Mouse (Mus musculus): ENCODE measurements around the gene Zfp704.
A peak's percentile ranks its signal among the peaks of the same experiment; 100 is the strongest.
"Not testable (repeated sequence)": the region's sequence is repeated elsewhere in the genome, so short reads cannot be mapped to it uniquely, and the experiment has no call there.

Zfp704 gene

DNA sequence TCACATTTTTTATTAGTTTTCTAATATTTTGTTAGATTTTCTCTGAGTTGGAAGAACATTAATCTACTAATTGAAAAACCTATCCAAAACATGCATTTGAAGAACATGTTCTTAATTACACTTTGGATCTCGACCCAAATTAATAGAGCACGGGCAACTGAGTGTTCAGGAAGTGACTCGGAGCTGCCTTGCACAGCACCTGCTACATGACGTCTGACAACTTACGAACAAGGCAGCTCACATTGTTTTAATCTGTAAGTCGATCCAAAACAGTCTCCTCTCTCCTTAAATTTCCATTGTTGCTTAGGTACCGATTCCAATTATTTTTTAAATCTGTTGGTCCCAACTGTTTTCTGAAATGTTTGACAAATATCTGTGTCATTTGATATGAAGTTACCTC lies 15.4 kb downstream of the Zfp704 start:
- no peak for DNase-seq

DNA sequence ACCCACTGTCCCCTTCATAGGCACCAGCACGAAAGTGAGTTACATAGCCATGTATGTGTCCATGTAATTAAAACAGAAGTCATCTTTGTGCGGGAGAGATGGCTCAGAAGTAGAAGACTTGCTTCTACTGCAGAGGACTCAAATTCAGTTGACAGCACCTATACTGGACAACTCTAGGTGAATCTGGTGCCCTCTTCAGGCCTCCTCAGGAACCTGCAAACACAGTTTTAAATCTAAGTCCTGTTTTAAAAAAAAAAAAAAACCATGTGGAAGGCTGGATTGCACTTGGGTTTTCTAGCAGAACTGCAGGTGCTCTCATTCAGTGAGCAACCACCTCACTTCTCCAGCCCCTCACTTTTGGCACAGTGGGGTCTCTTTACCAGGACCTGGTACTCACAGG lies 16.1 kb downstream of the Zfp704 start:
- no peak for DNase-seq

GRCm38 (mm10) chr3:9591416-9592110 lies 18.3 kb downstream of the Zfp704 start:
- no peak for DNase-seq

DNA sequence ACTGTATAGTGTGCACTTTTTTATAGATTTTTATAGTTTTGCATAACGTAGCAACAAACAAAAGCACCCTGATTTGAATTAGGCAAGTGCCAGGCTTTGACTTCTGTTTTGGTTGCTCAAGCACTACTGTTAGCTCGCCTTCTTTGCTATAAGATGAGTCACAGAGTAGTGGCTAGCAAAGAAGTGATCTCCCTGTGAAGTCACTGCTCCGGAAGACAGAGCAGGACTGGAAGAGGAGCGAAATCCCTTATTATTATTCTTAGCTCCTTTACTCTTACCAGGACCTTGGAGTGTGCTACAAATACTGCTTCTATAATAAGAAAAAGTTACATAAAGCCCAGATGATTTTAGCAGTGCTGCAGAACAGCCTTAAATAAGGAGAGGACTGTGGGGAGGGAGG lies 21.2 kb downstream of the Zfp704 start:
- DNase-seq = no peak

DNA sequence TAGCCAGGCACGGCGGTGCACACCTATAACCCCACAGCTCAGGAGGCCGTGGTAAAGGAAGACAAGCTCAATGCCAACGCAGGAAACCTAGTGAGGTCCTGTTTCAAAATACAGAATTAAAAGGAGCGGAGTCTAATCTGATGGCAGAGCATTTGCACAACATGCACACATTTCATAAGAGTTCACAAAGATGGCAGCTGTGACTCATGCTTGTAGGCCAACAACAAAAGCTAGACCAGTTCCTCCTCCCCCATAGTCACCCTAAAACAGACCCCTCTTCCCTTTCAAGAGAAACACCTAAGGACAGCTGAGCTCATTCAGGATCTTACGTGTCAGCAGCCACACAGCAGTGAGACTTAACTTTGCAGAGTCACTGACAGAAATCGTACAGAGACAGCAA lies 22.6 kb downstream of the Zfp704 start:
- no peak for DNase-seq

- no peak for DNase-seq
Measured at GRCm38 (mm10) chr3:9583516-9583915, 26.4 kb downstream of the Zfp704 start.

DNA sequence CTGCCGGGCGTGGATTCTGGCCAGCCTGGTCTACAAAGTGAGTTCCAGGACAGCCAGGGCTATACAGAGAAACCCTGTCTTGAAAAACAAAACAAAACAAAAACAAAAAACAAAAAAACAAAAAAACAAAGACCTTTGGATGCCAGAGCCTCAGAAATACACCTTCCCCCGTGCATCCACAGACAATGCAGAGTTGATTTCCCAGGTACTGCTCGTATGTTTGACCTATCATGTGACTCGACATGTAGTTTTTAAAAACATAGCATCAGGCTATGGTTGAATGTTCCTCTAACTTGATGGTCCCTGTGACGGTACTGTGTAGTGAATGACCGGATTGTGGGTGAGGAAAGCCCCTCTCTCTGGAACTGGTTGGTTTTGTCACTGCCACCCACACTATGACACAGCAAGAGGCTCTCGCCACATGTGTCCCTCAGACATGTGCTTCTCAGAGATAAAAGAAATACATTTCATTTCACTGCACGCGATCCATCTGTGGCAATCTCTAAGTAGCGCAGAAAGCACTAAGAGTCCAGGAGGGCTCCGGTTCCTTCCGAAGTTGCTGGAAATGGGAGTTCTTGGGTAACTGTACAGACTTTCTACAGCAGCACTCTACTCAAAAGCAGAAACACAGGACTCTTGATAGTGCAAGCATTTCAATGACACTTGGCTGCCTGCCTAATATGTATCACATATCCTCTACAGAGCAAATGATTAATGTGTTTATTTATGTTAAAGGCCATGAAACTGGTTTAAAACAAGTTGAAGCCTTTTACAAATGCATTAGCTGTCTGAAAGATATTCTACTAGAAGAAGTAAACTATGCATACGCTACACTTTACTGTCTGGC lies 28.7 kb downstream of the Zfp704 start:
- DNase-seq = no peak

GRCm38 (mm10) chr3:9580102-9580501 lies 29.8 kb downstream of the Zfp704 start:
- DNase-seq = no peak

GRCm38 (mm10) chr3:9579028-9579643 lies 30.7 kb downstream of the Zfp704 start:
- no peak for DNase-seq

DNA sequence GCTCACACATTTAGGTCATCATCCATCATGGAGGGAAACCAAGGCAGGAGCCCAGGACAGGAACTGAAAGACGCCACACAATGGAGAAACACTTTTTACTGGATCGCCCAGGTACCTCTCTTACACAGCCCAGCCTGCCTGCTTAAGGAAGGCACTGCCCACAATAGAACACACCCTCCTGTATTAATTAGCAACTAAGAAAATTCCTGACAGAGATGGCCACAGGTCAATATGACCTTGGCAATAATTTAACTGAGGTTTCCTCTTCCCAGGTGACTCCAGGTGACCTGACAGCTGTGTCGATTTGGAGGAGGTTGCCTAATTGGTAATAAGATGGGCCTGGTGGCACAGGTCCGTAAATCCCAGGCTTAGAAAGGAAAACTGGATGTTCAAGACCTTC lies 33.0 kb downstream of the Zfp704 start:
- no peak for DNase-seq

GRCm38 (mm10) chr3:9574305-9574704 lies 35.6 kb downstream of the Zfp704 start:
- DNase-seq = no peak

GRCm38 (mm10) chr3:9573581-9573980 lies 36.3 kb downstream of the Zfp704 start:
- DNase-seq = peak; percentile 98

DNA sequence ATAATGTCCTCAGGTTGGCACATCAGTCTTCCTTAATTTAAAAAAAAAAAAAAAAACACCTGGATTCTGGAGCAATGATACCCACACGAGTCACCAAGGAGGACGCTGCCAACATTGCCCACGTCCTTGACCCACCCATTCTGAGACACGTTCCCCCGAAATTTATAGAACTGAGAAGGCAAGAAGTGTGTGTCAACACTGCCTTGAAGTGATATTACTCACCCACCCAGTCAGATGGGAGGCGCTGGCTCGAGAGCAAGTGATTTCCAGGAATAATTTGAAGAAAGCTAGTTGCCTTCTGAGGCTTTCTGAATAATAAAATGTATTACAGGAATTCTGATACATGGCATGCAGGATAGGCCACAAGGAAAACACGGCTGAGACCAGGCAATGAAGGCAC lies 37.6 kb downstream of the Zfp704 start:
- no peak for DNase-seq

- no peak for DNase-seq
Measured at GRCm38 (mm10) chr3:9570782-9571181, 39.1 kb downstream of the Zfp704 start.

GRCm38 (mm10) chr3:9569706-9570105 lies 40.2 kb downstream of the Zfp704 start:
- not testable (repeated sequence) for DNase-seq

DNA sequence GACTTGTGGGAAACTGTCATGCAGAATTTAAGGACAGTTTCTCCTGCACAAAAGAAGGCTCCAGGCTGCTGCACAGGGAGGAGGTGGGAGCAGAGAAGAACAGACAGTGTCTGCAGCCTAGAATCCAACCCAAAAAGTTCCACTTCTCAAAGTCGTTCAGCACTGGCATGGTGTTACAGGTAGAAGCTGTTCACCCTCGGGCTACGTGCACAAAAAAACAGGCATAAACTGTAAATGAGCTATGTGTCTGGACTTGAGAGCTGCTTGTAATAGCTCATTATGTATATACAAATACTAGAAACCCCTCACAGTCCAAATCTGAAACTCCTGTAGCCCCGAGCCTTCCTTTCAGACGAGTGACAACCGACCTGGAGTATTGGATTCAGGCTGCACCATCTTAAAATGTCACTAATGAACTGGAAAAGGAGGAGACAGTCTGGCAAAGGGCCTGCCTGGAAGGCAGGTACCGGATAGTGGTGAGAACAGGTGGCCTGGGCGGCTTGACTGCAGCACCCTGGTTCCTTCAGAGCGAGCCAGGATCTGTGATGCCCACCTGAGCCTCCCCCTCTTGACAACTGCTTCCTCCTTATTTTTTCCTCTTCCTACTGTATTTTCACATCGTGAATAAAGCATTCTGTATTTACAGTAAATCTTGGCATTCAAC lies 41.2 kb downstream of the Zfp704 start:
- no peak for DNase-seq

DNA sequence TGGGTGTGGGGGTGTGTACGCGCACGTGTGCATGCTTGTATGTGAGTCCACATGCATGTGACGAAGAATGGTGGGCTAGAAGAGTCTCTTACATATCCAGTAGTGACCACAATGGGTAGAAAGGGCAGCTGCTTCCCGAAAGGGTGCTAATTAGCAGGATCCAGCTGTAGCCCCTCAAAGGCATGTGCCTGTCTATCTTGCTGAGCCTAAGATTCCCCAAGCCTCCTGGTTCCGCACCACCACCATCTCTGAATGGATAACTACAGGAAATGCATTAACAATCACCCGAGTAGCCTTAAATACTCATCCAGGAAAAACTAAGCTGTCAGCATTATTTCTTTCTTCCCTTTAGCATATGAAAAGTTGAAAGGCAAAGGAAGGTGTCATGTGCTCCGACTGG lies 41.9 kb downstream of the Zfp704 start:
- no peak for DNase-seq

DNA sequence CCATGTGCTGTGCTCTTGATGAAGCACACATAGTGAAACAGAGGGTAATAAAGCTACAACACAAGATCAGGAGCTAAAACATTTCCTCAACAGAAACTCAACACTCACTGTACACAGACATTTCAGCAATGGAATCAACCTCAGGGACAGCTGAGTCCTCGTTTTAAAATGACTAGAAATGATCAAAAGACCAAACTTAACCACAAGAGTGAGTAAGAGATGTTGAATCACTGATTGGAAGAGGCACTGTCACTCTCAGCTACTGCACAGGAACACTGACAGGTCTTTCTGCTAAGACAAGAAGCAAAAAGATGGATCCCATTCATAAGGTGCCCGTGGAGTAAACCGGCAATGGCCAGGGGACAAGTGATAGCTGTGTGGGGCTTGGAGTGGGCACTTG lies 43.1 kb downstream of the Zfp704 start:
- DNase-seq = no peak

DNA sequence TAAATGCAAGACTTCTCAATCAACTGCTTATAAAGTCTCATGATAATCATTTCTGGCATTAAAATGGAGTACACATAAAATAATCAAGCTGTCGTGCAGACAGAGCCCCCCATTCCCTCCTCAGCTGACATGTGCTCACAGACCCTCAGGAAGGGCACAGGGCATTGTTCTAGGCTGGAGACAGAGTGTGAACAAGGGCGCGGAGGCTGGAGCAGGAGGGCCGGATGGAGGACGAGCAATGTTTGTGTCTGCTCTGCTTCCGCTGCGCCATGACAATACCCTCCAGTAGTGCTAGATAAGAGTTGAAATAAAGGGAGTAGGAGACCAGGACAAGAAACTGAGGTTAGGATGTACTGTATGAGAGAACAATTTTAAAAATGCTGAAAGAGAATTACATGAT lies 46.3 kb downstream of the Zfp704 start:
- DNase-seq = no peak

- no peak for DNase-seq
Measured at GRCm38 (mm10) chr3:9562649-9563328, 47.1 kb downstream of the Zfp704 start.

GRCm38 (mm10) chr3:9557778-9558560 lies 51.9 kb downstream of the Zfp704 start:
- DNase-seq = no peak

- DNase-seq = no peak
Measured at GRCm38 (mm10) chr3:9556137-9556536, 53.7 kb downstream of the Zfp704 start.
